Mouse (Mus musculus) embryo, embryonic 9.5 days (tissue): ENCODE data around the gene Gm9040.
"Not testable (repeated sequence)": the region's sequence is repeated elsewhere in the genome, so short reads cannot be mapped to it uniquely, and the experiment has no call there.

Experiments
- DNase-seq: peaks from one replicate; pipeline ENCODE4 v3.0.0-alpha.2; 2017; ENCODE audit errors: extremely low spot score

The Gm9040 gene

DNA sequence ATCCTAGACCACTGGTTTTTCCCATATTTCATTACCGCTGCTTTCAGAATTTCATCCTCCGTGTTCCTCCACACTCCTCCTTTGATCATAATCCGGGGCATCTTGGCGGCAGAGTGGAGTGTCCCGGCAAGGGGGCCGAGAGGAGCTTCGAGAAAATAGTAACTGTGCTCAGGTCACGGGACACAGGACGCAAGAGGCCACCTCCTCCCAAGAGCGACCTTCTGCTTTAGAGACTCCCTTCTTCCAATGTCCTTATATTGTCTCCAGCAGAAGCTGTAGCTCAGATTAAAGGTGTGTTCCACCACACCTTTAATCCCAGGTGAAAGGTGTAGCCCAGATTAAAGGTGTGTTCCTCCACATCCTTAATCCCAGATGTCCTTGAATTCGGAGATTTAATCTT, at the start of gene Gm9040:
TSS of gene Gm9040 (minus strand) at position 101 of the 400 bp plus-strand sequence.
- DNase-seq, result not testable (repeated sequence)

- peak; percentile 82 for DNase-seq
These were observed 43.7 kb upstream of the Gm9040 start for GRCm38 (mm10) chr10:118370443-118370842.

GRCm38 (mm10) chr10:118369518-118369917, 42.7 kb upstream of the Gm9040 start:
- no peak for DNase-seq

- DNase-seq, result not testable (repeated sequence)
These were observed 27.2 kb upstream of the Gm9040 start, which contains the start of gene Gm9049 for GRCm38 (mm10) chr10:118354005-118354404. Gene Gm9049 (minus strand): TSS chr10:118354105.

- DNase-seq, result not testable (repeated sequence)
These were observed 21.8 kb upstream of the Gm9040 start, which contains the start of gene Gm9048 for GRCm38 (mm10) chr10:118348579-118348978. Gene Gm9048 (minus strand): TSS chr10:118348679.

DNA sequence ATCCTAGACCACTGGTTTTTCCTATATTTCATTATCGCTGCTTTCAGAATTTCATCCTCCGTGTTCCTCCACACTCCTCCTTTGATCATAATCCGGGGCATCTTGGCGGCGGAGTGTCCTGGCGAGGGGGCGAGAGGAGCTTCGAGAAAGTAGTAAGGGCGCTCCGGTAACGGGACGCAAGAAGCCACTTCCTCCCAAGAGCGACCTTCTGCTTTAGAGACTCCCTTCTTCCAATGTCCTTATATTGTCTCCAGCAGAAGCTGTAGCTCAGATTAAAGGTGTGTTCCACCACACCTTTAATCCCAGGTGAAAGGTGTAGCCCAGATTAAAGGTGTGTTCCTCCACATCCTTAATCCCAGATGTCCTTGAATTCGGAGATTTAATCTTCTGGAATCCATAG, 16.4 kb upstream of the Gm9040 start, which contains the start of gene Gm9046:
TSS of gene Gm9046 (minus strand) at position 101 of the 400 bp plus-strand sequence.
- not testable (repeated sequence) for DNase-seq

DNA sequence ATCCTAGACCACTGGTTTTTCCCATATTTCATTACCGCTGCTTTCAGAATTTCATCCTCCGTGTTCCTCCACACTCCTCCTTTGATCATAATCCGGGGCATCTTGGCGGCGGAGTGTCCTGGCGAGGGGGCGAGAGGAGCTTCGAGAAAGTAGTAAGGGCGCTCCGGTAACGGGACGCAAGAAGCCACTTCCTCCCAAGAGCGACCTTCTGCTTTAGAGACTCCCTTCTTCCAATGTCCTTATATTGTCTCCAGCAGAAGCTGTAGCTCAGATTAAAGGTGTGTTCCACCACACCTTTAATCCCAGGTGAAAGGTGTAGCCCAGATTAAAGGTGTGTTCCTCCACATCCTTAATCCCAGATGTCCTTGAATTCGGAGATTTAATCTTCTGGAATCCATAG, 11.0 kb upstream of the Gm9040 start, which contains the start of gene Gm9045:
TSS of gene Gm9045 (minus strand) at position 101 of the 400 bp plus-strand sequence.
- not testable (repeated sequence) for DNase-seq

- DNase-seq, result not testable (repeated sequence)
These were observed 5.5 kb upstream of the Gm9040 start, which contains the start of gene Gm9044 for GRCm38 (mm10) chr10:118332308-118332707. Gene Gm9044 (minus strand): TSS chr10:118332408.

- DNase-seq, result no peak
These were observed 7.7 kb downstream of the Gm9040 start for GRCm38 (mm10) chr10:118319024-118319423.

DNA sequence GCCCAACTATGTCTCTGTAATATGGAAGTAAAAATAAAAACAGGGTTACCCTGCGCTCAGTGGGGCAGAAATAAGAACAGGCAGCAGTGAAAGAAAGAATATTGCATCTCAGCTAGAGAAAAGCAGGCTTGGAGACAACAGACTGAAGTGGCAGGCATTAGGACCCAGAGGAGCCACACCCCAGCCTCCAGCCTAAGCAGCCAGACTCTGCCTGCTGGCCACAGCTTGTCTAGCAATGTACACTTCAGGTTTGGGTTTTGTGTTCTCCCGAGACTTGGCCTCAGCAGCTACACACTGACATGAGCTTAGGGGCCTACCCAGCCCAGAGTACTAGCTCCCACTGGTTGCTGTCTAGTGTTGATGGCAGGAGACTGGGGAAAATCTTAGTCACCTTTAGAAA, 24.6 kb downstream of the Gm9040 start:
- DNase-seq, result not testable (repeated sequence)

GRCm38 (mm10) chr10:118294938-118295337, 31.8 kb downstream of the Gm9040 start, which contains the start of gene Iltifb:
Gene Iltifb (minus strand): TSS chr10:118295038.
- no peak for DNase-seq

GRCm38 (mm10) chr10:118283016-118283415, 43.8 kb downstream of the Gm9040 start:
- DNase-seq, result not testable (repeated sequence)

DNA sequence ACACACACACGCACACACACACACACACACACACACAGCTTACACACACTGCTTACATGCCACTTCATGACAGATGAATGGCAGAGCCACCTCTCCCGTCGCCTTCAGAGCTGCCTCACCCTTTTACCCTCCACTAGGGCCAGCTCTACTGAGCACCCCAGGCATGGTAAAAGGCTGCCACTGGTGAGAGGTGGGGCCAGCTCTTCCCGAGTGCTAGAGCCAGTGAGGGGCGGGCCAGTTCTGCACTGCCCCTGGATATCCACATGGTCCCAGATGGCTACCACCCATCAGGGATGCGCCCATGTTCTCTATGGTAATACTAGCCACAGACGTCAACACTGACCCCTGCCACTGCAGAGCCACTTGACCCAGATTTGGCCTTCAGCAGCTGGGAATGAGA, 44.2 kb downstream of the Gm9040 start:
- DNase-seq, result not testable (repeated sequence)

- not testable (repeated sequence) for DNase-seq
These were observed 48.7 kb downstream of the Gm9040 start for GRCm38 (mm10) chr10:118278069-118278468.
